Mouse (Mus musculus): ENCODE results near the gene Ttll11.

Ttll11 gene

GRCm38 (mm10) chr2:35907578-35907977 lies 72.1 kb downstream of the Ttll11 start:
- no peak for DNase-seq (ENCODE audit: extremely low spot score, low read depth, low spot score)

- peak; percentile 84 for DNase-seq (ENCODE audit: extremely low spot score, low read depth, low spot score)
Measured at GRCm38 (mm10) chr2:35906174-35906798, 73.4 kb downstream of the Ttll11 start.

- no peak for DNase-seq (ENCODE audit: extremely low spot score, low read depth, low spot score)
Measured at GRCm38 (mm10) chr2:35900845-35901244, 78.9 kb downstream of the Ttll11 start.

GRCm38 (mm10) chr2:35899712-35900111 lies 80.0 kb downstream of the Ttll11 start:
- DNase-seq (ENCODE audit: extremely low spot score, low read depth, low spot score): no peak

- DNase-seq (ENCODE audit: extremely low spot score, low read depth, low spot score): no peak
Measured at GRCm38 (mm10) chr2:35899135-35899474, 80.6 kb downstream of the Ttll11 start.

GRCm38 (mm10) chr2:35898425-35899134 lies 81.1 kb downstream of the Ttll11 start:
- no peak for DNase-seq (ENCODE audit: extremely low spot score, low read depth, low spot score)

GRCm38 (mm10) chr2:35897125-35897524 lies 82.6 kb downstream of the Ttll11 start:
- no peak for DNase-seq (ENCODE audit: extremely low spot score, low read depth, low spot score)

- DNase-seq (ENCODE audit: extremely low spot score, low read depth, low spot score): no peak
Measured at GRCm38 (mm10) chr2:35894512-35894911, 85.2 kb downstream of the Ttll11 start.

GRCm38 (mm10) chr2:35890635-35891034 lies 89.1 kb downstream of the Ttll11 start:
- DNase-seq (ENCODE audit: extremely low spot score, low read depth, low spot score): no peak

- DNase-seq (ENCODE audit: extremely low spot score, low read depth, low spot score): no peak
Measured at GRCm38 (mm10) chr2:35889776-35890175, 89.9 kb downstream of the Ttll11 start.

- DNase-seq (ENCODE audit: extremely low spot score, low read depth, low spot score): no peak
Measured at GRCm38 (mm10) chr2:35884296-35884695, 95.4 kb downstream of the Ttll11 start.

GRCm38 (mm10) chr2:35882336-35882987 lies 97.3 kb downstream of the Ttll11 start:
- DNase-seq (ENCODE audit: extremely low spot score, low read depth, low spot score): no peak

- DNase-seq (ENCODE audit: extremely low spot score, low read depth, low spot score): no peak
Measured at GRCm38 (mm10) chr2:35881896-35882295, 97.8 kb downstream of the Ttll11 start.

GRCm38 (mm10) chr2:35880362-35880761 lies 99.4 kb downstream of the Ttll11 start:
- DNase-seq (ENCODE audit: extremely low spot score, low read depth, low spot score): no peak

GRCm38 (mm10) chr2:35879887-35880286 lies 99.8 kb downstream of the Ttll11 start:
- no peak for DNase-seq (ENCODE audit: extremely low spot score, low read depth, low spot score)

GRCm38 (mm10) chr2:35878506-35878905 lies 101.2 kb downstream of the Ttll11 start:
- no peak for DNase-seq (ENCODE audit: extremely low spot score, low read depth, low spot score)

GRCm38 (mm10) chr2:35875572-35875971 lies 104.1 kb downstream of the Ttll11 start:
- DNase-seq (ENCODE audit: extremely low spot score, low read depth, low spot score): no peak

- no peak for DNase-seq (ENCODE audit: extremely low spot score, low read depth, low spot score)
Measured at GRCm38 (mm10) chr2:35874421-35874820, 105.3 kb downstream of the Ttll11 start.

- no peak for DNase-seq (ENCODE audit: extremely low spot score, low read depth, low spot score)
Measured at GRCm38 (mm10) chr2:35869165-35869564, 110.5 kb downstream of the Ttll11 start.

GRCm38 (mm10) chr2:35863284-35863683 lies 116.4 kb downstream of the Ttll11 start:
- DNase-seq (ENCODE audit: extremely low spot score, low read depth, low spot score): no peak

GRCm38 (mm10) chr2:35861185-35861584 lies 118.5 kb downstream of the Ttll11 start:
- no peak for DNase-seq (ENCODE audit: extremely low spot score, low read depth, low spot score)

GRCm38 (mm10) chr2:35860394-35860744 lies 119.3 kb downstream of the Ttll11 start:
- no peak for DNase-seq (ENCODE audit: extremely low spot score, low read depth, low spot score)
